Mouse (Mus musculus) embryo, embryonic 10.5 days (tissue): ENCODE data around the gene Tdrd5.
"Not testable (repeated sequence)": the region's sequence is repeated elsewhere in the genome, so short reads cannot be mapped to it uniquely, and the experiment has no call there.

Experiments used
- DNase-seq: peaks from one replicate; pipeline ENCODE4 v3.0.0-alpha.2; 2015; ENCODE audit warnings: low spot score

The Tdrd5 gene

DNA sequence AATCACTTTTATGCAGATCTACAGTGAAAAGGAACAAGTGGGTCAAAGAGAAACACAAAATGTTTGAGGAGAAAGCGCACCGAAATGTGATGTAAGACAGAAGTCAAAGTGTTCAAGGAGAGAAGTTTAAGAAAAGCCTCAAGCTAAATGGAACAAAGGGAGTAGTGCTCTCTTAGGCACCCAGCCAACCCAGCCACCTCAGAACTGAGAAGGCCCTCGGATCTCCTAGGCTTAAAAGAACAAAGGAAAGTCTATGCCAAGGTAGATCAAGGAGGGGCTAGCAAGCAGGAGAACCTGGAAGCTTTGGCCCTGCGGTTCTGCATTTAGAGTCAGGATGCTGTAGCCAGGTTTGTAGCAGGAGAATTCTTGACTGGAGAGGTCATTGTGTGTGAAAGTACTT, 48.6 kb downstream of the Tdrd5 start:
- no peak for DNase-seq

DNA sequence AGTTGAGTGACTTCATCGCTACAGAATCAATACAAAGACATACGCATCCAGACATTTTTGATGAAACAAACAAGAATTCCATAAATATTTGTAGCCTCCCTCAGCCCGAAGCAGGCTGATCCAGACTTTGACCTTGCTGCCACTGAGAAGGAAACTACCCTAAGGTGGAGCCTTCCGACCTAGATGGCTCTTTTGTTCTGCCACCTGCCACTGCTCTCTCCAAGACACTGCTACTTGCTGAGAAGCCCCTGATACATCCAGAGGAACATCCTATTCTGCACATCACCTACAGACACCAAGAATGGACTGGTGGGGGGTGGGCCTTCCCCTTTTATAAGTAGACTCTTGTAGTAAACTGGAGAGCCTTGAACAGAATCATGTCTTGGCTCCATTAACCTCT, 52.4 kb downstream of the Tdrd5 start:
- not testable (repeated sequence) for DNase-seq

DNA sequence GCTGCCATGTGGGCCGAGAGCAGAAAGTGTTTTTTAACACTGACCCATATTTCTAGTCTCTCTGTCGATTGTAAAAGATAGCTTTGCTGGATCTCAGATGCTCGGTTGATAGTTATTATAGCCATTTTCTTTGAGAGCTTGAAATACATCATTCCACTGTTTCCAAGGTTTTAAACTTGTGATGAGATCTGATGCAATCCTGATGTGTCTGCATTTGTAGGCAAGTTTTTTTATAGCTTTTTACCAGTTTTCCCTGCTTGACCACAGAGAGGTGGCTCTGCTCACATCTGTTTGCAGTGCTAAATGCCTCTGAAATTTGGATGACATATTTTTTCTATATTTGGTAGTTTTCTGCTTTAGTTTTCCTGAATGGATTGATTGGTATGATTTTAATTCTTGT, 55.6 kb downstream of the Tdrd5 start:
- DNase-seq, result no peak

DNA sequence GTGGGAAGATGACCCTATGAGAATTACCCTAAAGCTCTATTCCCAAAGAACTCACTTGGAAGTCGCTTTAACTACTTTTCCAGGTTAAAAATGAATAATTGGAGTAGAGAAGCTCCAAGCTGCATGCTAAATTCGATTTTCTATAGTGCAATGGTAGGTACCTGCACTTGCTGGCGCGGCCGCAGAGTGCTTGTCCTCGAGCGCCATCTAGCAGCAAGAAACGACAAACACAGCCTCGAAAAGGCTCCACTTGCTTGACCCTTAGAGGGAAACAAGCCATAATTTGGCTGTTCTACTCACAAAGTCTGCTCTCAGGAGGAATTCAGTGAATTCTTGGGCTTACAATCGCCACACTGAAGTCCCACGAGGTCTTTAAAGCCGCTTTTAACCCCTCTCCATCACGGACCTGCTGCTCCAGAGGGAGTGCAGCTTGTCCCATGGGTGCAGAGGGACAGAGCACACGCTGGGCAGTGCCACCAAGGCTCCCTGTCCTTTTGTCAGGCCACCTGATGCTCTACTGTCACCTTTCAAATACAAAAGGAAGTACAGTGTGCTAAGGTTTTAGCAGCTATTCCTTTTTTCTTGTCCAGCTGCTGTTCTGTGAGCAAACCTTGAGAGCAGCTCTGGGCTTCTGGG, 61.6 kb downstream of the Tdrd5 start:
- DNase-seq, result peak; percentile 82

DNA sequence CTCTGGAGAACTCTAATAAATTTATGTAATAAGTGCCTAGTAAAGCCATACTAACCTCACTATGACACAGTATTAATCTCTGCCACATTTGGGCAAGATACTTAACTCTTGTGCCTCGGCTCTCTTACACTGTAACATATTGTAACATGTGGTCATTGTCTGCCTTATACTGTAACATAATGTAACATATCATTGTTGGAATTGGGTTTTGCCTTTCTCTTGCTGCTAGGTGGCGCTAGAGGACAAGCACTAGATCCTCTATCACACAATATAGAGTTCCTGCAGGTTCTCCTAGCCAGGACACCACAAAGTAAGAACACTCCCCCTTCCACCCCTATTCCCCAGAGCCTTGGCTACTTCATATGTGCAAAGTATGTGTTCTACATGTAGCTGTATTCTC, 62.4 kb downstream of the Tdrd5 start:
- DNase-seq, result peak; percentile 76

DNA sequence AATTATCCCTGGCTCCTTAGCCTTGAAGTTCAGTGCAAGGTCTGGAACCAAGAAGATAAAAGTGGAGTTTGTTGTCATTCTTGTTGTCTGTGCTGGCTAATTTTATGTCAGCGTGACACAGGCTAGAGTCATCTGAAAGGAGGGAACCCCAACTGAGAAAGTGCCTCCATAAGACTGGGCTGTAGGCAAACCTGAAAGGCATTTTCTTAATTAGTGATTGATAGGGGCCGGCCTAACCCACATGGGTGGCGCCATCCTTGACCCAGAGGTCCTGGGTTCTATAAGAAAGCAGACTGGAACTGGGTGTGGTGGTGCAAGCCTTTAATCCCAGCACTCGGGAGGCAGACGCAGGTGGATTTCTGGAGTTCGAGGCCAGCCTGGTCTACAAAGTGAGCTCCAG, 72.3 kb downstream of the Tdrd5 start:
- no peak for DNase-seq

DNA sequence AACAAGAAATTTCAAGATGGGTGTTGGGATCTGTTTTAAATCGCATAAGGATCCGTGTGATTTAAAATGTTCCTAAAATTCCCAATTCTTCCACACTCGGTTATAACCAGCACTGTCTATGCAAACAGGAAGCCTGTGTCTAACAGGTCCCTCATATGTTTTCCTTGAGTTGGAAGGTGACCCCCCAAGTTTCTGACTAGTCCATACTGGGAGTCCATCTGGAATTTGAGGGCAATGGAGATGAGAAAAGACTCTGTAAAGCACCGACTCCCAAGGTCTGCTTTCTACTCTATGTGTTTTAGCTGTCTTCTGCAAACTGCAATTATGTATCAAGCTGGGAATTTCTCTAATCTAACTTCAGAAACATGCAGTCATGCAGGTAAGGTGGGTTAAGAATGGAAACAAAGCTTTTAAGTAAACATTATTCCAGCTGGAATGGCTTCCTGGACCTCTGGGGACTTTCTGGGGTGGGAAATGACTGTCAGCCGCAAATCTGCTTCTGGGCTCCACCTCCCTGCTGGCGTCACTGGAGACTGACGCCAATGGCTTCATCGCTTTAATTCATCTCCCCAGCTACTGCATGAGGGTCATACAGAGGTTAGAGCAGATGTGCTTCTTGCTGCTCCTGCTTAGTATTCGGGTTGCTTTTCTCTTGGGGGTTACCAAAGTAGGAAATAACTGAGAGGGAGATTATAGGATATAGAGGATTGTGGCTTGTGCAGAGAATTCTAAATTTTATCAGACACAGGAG, 73.0 kb downstream of the Tdrd5 start:
- DNase-seq, result peak; percentile 79

DNA sequence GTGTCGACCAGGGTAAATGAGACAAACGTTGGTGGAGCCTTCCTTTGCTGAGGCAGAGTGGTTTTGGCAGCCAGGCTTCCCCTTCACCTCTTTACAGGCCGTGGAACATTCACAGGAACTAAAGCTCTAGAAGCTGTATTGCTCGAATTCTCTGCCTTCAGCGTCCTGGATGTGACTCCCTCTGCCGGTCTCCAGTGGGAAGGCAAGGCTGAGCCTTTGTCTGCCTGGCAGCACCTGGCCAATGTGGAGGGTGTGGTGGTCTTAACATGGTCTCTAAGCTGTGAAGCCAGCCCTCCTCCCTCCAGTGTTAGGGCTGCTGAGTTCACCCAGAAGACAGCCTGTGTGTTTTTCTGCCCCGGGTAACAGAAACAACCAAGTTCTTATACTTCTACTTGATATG, 74.0 kb downstream of the Tdrd5 start:
- peak; percentile 79 for DNase-seq

DNA sequence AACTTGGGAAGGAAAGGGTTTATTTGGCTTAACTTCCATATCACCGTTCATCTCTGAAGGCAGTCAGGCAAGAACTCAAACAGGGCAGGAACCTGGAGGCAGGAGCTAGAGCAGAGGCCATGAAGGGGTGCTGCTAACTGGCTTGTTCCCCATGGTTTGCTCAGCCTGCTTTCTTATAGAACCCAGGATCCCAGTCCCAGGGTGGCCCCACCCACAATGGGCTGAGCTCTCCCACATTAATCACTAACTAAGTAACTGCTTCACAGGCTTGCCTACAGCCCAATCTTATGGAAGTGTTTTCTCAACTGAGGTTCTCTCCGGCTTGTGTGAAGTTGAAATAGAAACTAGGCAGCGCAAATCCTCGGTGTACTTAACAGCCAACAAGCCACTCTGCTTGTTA, 74.7 kb downstream of the Tdrd5 start:
- no peak for DNase-seq

DNA sequence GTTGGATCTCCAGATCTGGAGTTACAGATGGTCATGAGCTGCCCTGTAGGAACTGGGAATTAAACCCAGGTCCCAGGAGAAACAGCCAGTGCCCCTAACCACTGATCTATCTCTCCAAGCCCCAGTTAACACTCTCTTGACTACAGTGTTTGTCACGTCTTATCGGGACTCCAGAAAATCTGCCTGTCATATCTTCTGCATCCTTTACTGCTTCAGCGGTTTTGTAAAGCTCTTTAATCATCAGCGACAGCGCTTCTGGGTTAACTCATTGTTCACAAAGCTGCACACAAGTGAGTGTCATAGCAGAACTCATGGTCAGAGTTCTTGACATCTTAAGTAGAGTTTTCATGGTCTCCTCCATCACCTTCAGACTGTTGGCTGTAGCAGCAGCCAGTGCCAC, 76.6 kb downstream of the Tdrd5 start:
- no peak for DNase-seq

DNA sequence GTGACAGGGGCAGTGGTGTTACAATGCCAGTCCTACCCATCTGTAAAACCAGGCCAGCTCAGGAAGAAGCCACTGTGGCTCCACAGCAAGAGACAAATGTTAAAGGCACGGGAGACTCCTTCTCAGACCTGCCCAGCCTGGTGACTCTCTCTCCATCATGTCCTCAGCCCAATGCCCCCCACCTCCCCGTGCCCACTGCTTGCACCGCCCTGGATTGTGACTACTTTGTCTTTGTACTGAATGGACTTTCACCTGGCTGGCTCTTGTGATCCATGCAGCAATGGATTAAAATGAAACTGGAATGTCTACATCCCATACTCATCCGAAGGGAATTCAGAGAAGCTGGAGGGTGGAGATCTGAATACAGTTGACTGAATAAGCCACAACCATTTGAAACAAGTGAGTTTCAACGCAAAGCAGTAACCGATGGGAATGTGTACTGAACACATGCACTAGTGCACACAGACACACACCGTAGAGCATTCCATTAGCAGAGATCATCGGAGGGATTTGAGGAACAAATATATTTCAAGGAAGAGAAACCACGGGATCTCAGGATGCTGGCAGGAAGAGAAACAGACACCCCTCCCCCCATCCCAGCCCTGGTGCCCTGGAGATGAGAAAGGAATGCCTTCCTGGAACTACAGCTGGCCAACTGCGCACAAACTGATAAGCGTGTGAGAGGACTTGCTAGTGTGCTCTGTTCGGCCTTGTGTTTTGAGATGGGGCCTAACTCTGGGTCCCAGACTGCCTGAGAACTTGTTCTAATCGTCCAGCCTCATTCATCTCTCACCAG, 81.1 kb downstream of the Tdrd5 start:
- peak; percentile 74 for DNase-seq

DNA sequence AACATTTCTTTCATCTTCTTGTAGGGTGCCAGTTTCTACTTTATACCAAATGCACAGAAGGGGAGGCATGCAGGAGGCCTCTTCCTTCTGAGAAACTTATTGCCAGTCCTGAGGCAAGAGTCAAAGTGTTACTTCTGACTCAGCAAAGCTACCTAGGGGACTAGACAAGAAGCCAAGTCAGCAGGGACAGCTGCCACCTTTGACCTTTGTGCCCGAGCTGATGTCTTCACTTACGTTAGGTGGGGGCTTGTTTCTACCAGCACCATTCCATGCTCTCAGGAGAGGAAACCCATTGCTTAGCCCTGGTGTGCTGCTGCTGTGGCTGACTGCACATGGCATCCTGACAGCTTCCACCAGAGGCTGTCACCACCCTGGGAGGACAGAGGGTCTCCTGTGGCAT, 82.1 kb downstream of the Tdrd5 start:
- DNase-seq, result no peak

DNA sequence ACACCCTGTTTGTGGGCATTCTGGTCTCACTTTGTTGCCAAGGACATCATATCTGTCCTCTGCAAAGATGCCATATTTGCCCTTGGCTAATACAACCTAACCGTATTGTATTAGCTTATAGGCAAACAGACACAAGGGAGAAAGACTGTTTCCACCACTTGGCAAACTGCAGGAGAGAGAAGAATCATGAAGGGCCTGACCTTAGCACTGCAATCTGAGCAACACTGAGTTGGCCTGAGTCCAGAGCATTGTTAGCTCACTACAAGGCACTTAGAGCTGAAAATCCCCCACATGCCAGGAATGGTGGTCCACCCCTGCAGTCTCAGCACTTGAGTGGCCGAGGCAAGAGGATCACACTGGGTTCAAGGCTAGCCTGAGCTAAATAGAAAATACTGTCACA, 84.9 kb downstream of the Tdrd5 start:
- no peak for DNase-seq

DNA sequence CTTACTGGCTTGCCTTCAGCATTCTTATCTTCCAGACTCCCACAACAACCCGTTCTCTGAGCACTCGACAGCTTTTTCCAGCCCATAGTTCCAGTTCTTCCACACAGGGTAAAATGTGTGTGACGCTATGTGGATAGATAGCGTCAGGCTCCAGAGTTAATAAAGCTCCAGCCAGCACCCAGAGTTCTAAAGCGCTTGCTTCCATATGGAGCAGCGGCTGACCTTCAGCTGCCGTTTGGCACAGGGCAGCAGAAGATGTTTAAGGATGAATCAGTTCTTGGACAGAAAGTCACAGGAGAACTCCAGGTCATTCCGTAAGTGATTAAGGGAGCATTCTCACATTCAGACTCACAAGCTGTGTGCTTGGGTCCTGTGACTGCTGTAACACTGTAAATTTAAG, 85.5 kb downstream of the Tdrd5 start:
- no peak for DNase-seq

DNA sequence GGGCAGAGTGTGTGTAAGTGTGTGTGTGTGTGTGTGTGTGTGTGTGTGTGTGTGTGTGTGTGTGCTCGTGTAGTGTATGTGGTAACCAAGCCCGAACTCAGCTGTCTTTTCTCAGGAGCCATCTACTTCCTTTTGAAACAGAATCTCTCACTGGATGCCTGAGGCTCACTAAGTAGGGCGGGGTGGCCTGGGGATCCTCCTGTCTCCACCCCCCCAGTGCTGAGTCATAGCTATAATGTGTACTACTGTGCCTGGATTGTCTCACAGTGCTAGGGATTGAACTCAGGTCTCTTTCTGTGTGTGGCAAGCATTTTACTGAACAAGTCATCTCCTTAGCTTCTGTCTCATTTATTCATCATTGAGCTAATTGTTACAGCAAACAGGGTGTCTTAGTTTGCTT, 86.1 kb downstream of the Tdrd5 start:
- no peak for DNase-seq

DNA sequence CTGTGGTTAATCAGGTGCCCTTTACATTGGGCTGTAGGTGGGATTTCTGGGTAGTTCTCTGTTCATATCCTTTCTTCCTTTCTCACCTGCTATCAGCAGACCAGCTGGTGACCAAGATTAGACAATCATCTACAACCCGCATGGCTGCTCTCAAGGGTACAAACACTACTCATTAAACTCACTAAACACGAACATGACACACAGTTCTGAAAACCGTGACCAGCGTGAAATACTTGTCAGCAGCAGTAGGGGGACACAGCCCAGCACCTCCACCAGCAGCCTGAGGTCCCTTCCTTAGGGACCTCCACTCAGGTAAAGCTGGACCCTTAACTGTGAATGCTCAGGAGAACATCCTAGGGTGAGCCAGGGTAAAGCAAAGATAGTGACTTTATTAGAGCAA, 87.2 kb downstream of the Tdrd5 start:
- no peak for DNase-seq

DNA sequence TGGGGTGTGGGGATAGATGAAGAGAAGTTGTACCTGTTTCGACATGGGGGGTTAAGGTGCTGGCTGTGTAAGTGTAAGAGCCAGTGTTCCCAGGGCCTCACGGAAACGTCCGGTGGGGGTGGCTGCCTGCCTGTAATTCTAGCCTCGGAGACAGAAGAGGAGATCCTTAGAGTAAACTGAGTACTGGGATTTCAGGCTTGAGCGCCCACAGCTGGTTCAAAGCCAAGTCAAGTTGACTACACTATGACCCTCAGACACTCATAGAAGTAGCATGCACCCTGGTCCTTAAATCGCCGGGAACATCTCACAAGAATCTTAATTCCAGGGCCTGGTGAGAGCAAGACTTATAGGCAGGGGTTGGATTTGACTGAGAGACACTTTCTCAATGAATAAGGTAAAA, 88.8 kb downstream of the Tdrd5 start:
- DNase-seq, result no peak

DNA sequence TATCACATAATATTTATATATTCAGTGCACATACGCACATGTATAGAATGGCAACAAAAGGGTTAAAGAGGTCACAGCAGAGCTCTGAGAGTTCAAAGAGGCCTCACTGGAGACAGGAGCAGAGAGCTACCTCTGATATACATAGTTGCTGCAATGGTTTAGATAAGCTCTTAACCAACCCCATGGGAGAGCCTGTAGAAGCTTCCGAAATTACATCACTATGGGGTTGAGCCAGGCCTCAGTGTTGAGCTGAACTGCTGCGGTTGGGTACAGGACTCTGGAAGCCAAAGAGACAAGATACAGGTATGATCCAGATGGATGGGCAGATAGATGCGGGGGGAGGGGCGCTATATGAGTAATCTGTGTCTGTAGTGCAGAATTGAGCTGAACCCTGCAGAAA, 90.5 kb downstream of the Tdrd5 start:
- no peak for DNase-seq

DNA sequence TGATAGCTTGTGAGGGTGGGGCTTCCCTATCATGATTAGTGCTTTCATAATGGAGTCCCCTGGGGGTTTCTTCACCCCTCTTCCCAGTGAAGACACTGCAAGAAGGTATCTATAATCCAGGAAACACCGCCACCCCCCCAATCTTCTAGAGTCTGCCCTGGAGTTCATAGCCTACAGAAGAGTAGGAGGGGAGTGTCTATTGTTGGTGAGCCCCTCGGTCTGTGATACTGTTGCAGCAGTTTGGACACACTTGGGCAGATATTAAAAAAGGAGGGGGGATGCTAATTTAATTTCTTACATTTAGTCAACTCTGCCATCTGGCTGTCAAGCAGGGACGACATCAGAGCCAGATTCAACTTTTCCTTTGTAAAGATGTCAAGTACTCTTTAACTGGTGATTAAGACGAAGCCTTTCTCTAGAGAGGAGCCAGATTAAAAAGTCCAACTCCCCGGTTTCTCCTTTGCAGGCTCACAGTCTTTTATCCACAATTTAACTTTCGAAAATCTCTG, 91.6 kb downstream of the Tdrd5 start:
- no peak for DNase-seq
